Mouse (Mus musculus) stomach, postnatal 0 days (tissue): ENCODE results near the gene Lcmt2.

Experiments
- CTCF ChIP-seq: IDR thresholded peaks from 2 replicates; pipeline ENCODE4 v1.5.1; 2016; ENCODE audit warnings: antibody characterized with exemption, low read depth, mild to moderate bottlenecking, moderate library complexity
- EP300 ChIP-seq: optimal IDR thresholded peaks from 2 replicates; pipeline ENCODE3; 2016; ENCODE audit warnings: antibody characterized with exemption

- TF ChIP-seq CTCF (peak; percentile 45), EP300 (no peak)
Measured at GRCm38 (mm10) chr2:121178828-121179479, 38.5 kb upstream of the Lcmt2 start.
